Mouse (Mus musculus) heart, adult 18-20 months (tissue): ENCODE measurements around the gene Ccdc186. TPM values are rescaled to one million over a fixed set of nuclear protein-coding genes. Genes with fewer than 3 reads are reported as not detected.
A peak's percentile ranks its signal among the peaks of the same experiment; 100 is the strongest.
"Not testable (repeated sequence)": the region's sequence is repeated elsewhere in the genome, so short reads cannot be mapped to it uniquely, and the experiment has no call there.

ENCODE experiments used
- DNase-seq, 2 experiments: peaks; one replicate each; pipeline ENCODE4 v3.0.0; 2021 to 2022; ENCODE audit warnings: mixed read lengths in 1 of 2
- total RNA-seq, 2 experiments: library from RNA; stranded (reverse); gene quantifications; 2 replicates each; pipeline ENCODE4 v1.2.3; 2021

Gene Ccdc186
- total RNA-seq, 2 experiments from 2014 or later = 27.2 to 30.4 TPM

DNA sequence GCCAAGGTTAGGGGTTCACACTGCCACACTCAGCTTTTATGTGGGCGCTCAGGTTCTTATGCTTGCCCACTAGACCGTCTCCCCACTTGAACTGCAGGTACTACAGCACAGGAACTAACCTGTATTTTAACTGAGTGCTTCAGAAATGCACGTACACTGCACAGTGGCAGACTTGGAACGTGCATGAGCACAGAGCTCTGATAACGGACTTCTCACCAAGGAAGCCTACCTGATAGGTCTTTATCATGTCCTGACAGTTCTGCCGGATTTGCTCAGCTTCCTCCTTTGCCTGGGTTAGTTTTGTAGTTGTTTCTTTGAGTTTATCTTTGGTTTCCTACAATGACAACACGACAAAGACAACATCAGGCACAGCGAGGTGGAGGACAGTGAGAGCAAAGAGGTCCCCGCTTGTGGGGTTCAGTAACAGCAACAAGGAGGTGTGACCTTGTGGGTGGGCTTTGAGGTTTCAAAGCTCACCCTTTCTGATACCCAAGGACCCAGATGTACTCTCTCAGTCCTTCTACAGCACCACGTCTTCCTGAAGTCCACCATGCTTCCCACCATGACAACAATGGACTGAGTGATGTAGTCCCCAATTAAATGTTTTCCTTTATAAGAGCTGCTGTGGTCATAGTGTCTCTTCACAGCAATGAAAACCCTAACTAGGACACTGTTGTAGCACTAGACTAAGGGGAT, 20.2 kb downstream of the Ccdc186 start:
- no peak for DNase-seq

DNA sequence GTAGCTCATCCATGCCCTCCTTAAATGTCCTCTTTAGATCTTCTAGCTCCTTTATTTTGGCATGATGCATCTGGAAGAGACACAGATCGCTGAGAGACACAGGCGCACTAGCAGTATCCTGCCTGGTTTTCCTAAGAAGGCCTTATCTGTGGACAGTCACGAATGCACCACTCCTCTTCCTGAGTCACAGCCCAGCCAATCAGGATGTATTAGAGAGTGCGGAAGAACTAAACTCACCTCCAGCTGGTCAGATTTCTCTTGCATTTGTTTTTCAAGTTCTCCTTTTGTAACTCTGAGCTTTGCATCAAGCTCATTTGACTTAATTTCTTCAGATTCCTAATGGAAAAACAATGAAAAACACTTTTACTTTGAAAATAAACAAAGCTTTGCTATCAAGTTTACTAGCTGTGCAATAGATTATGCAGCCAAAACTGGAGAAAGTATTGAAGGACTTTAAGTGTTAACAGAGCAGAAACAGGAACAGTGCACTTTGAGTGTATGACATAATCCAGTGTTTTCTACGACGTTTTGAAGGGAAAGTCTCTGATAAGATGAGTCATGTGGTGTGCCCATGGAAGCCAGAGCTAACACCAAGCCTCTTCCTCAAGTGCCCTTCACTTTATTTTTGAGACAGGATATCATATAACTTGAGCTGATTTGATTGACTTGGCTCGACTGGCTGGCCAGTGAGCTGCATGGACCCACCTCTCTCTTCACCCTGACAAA, 20.9 kb downstream of the Ccdc186 start:
- DNase-seq = no peak

DNA sequence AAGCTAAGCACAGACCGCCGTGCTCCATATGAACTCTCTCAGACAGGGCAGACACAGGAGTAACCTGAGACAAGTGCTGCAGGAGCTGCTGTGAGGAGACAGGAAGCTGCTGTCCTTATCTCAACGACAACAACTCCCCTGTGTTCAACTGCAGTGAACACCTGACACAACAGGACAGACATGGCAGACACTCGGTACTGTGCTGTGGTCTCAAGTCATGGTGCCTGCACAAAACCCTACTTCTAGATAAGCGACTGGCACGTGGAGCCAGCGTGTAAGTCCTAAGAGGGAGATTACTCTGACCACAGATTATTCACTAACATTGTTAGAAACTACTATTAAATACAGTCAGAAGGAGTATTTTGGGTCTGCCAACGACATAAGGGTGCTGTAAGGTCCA, 21.8 kb downstream of the Ccdc186 start:
- DNase-seq = no peak

GRCm38 (mm10) chr19:56797376-56797775, 24.6 kb downstream of the Ccdc186 start:
- DNase-seq = no peak

DNA sequence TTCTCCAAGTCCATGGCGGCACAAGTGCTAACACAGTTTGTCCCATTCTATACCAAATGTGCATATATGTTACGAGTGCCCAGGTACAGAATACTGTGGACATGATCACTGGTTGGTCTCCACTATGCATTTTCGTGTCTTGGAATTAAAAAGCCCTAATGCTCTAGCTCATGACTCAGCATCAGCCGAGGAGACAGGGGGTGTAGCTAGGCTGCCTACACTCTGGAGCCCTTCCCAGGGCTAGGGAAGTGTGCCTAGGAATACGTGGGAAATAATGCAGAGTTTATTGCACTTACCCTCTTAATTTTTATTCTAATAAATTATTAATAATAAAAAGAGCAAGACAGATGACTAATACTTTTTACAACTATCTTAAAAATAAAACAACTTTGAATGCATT, 33.0 kb downstream of the Ccdc186 start:
- no peak for DNase-seq

DNA sequence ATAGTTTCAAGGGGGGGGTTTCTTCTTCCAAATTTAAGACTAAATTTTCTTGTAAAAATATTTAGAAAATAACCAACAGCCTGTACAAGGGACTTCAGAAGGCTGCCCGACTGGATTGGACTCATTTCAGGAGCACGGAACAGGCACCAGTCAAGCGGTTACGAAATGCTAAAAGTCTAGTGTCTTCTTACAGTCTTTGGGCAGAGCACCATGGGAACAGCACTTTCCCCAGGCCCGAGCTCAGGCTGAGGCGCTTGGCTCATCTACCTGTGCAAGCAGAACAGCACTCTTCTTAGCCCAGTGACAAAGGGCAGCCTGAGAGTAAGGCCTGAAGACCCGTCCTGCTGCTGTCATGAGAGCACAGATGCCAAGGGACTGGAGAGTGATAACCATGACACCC, 34.1 kb downstream of the Ccdc186 start:
- no peak for DNase-seq

DNA sequence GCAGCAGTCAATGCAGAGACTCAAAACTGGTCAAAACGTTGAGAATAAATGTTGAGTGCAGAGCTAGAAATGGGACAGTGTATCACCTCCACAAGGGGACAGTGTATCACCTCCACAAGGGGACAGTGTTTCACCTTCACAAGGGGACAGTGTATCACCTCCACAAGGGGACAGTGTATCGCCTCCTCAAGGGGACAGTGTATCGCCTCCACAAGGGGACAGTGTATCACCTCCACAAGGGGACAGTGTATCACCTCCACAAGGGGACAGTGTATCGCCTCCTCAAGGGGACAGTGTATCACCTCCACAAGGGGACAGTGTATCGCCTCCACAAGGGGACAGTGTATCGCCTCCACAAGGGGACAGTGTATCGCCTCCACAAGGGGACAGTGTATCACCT, 43.5 kb downstream of the Ccdc186 start:
- DNase-seq = not testable (repeated sequence)

DNA sequence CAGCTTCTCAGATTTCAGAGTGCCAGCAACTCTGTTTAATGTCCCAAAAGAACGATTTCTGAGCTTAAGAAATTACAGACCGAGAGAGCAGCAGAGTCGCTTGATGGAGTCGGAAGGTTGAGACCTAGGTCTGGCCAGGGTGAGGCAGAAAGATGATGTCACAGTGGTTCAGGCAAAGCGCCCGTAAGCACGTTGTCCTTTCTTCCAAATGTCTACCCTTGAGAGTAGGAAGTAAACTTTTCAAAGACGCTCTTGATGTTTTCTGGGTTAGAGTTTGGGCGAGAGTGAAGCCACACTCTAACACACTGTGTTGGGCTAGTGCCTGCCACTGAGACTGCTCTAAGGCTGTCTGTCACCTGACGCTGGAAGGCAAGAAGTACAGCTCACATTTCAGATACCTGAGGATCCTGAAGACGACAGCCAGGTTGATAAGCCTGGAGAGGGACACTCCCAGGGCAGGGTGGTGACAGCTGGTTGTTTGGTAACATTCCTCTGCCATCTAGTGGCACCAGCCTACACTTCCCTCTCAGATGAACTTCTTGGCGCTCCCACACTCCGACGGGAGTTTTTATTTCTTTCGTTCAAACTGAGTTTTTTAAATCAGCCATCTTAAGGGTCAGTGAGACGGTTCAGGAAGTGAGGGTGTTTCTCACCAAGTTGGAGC, 45.1 kb downstream of the Ccdc186 start:
- peak; percentile 66 to 68 for DNase-seq

GRCm38 (mm10) chr19:56775893-56776718, 45.9 kb downstream of the Ccdc186 start:
- peak; percentile 30 to 50 for DNase-seq

DNA sequence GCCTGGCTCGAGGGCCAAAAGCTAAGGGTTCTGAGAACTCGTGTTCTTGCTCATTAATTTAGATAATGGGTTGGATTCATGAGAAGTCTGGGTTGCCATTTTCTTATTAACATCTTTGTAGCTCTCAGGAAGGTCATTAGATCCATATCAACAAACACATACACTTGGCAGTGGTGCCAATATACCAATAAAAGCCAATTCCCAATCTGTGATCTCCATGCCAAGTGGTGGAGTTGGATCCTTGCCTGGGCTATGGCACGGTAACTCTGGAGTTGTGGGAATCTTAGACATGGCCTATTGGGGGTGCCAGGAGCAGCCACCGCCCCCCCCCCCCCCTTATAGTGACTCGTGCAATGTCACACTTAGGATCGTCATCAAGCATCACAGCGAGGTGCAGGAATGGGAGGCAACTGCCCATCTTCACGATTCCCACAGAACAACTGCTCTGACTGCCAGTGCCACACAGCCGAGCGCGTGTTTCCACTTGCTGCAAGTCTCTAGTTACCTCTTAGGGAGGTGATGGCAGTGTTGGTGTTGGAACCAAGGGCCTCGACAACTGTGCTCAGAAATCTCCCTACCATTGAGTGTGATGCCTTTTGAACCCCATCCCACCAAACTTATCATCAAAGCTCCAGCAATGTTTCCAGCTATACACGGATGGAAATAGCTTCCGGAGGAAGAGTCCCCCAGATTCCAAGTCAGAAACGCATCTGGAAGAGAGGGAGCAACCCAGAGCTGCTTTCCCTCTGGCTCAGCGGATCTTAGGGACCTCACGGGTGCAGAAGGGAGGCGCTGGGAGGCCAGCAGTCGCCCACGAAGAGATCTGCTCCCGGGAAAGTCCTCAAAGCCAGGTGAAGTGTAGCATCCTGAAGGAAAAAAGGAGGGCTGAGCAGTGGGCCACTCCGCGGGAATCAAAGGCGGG, 46.8 kb downstream of the Ccdc186 start:
- peak in 1 of 2 experiments; percentile 55 for DNase-seq

DNA sequence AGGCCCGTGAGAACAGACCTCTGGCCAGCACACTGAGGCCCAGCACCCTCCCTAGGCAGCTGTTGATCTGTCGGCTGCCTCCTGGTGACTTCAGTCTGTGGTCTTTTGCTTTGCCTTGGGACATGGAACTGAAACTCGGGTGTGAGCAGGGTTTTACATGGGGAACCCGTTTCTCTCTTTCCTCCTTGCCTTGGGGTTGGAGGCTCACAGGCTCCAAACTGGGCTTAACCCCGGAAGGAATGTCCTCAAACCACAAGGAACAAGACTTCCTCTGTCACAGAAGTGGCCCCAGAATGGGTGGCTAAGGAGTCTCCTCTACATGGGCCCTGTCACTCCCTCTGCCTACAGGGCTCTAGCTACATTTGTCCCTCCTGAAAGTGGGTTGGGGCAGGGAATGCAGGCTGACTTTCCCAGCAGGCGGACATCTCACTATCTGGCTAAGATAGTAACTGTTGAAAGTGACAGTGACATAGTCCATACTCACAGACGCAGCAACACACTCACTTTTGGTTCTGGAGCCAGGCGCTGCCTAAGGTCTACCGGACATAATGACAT, 47.5 kb downstream of the Ccdc186 start:
- DNase-seq = peak; percentile 73 to 79

DNA sequence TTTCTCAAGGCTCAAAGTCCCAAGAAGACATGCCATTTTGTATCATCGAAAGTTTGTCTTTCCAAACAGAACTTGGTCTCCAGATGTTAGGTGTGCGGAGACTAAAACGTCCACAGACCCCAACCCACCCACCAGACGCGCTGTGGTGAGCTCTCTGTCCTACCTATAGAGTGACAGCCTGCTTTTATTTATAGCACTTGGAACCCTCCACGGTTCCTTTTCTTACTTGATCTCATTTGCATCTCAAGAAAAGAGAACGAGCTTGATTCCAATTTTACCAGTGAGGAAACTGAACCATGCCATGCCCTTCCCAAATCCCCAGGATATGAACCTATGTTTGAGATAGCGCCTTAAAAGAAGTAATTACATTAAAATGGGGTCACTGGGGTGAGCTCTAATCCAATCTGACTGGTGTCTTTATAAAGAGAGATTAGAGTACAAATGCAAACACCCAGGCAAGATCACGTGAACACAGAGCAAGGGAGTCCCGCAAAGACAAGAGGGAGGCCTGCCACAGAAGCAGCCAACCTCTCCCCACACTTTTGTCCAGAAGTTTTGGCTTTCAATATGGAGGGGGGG, 48.5 kb downstream of the Ccdc186 start:
- no peak for DNase-seq

- DNase-seq = no peak
These were observed 49.8 kb downstream of the Ccdc186 start for GRCm38 (mm10) chr19:56772158-56772557.

DNA sequence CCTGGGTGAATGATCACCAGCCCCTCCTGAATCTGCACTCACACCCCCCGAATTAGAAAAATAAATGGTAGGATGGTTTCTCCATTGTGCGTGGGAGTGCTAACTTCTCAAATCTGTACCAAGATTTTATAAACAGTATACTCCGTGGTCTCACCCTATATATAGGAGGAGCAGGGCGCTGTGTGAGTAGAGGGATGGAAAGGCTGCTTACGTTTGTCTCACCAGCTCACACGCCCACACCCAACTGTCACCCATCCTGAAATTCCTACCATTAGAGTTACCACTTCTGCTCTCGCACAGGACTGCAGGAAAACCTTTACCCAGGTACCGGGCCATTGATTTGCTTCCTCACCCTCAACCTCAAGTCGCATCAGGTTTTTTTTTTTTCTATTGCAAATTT, 53.0 kb downstream of the Ccdc186 start:
- no peak for DNase-seq

GRCm38 (mm10) chr19:56762686-56763085, 59.3 kb downstream of the Ccdc186 start:
- no peak for DNase-seq

DNA sequence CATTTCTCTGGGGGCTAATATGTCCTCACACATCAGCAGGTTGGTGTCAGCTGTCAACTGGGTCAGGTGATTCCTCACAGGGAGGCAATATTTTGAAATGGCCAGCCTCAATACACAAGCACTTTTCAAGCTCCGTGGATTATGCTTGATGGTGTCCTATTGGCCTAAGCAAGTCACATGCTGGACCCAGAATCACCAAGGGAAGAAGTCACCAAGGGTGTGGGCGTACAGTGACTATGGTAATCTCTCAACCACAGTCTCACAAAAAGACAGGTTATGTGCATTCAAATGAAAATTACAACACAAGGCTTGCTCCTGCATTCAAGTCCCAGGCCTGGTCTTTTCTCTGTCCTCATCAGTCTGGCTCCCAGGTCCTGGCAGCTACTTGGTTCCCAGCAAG, 60.3 kb downstream of the Ccdc186 start:
- DNase-seq = no peak

GRCm38 (mm10) chr19:56761096-56761495, 60.9 kb downstream of the Ccdc186 start:
- DNase-seq = peak in 1 of 2 experiments; percentile 51

DNA sequence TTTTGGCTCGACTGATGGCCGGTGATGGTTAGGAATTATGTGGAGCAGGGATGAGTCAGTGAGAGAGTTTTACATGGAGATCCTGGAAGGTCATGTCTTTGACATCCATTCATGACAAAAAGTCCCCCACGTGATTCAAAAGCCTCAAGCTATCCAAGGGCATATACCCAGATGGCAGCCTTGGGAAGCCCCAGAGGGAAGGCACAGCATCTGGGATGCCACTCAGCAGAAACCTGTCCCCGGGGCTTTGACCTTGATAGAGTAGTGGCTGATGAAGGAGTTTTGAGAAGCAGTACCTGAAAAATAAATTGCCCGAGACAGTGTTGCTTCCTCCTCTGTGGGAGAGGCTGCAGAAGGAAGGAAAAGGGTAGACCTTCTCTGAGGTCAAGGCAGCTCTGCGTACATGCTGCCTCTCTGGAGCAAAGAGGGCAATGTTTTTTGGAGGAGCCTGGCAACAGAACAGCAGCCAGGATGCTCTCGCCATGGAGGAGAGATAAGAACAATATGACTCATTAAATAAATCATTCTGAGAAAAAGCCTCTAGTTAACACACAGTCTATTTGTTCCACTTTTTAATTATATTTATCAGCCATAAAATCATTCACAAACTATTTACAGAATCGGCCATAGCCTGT, 61.6 kb downstream of the Ccdc186 start:
- DNase-seq = peak; percentile 25 to 30

- no peak for DNase-seq
These were observed 62.2 kb downstream of the Ccdc186 start for GRCm38 (mm10) chr19:56759740-56760139.

- no peak for DNase-seq
These were observed 63.7 kb downstream of the Ccdc186 start for GRCm38 (mm10) chr19:56758311-56758710.
